Mouse (Mus musculus) urinary bladder, postnatal 10 days (tissue): ENCODE results near the gene Tnfrsf13c.

ENCODE experiments used
- DNase-seq: peaks from one replicate; pipeline ENCODE4 v3.0.0; 2022; ENCODE audit warnings: low spot score

Tnfrsf13c gene

DNA sequence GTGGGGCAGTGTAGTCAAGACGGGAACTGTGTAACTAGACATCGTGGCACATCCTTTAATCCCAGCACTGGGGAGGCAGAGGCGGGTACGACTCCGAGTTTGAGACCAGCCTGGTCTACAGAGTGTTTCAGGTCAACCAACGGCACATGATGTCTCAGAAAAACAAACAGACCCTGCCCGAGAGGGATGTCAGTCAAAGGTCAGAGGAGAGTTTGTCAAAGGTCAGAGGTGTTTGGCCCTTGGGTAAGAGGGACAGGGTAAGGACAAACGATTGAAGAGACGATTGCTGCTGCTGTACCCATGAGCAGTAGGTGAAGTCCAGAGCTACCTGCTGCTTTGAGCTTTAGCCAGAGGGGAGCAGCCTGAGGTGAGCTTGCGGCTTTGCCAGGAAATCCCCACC is 40.6 kb downstream of the Tnfrsf13c start:
- DNase-seq: no peak

DNA sequence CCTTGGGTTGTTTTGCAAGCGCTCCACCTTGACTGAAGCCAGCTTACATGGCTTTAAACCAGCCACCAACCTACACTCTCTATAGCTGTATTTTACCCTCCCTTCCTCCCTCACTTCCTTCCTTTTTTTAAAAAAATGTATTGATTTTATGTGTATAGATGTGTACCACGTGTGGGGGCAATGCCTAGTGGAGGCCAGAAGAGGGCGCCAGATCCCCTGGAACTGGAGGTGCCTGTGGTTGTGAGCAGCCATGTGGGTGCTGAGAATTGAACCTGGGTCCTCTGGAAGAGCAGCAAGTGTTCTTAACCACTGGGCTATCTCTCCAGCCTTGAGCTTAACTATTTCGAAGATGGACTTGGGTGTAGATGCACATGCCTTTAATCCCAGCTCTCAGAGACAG is 41.9 kb downstream of the Tnfrsf13c start:
- DNase-seq: no peak

DNA sequence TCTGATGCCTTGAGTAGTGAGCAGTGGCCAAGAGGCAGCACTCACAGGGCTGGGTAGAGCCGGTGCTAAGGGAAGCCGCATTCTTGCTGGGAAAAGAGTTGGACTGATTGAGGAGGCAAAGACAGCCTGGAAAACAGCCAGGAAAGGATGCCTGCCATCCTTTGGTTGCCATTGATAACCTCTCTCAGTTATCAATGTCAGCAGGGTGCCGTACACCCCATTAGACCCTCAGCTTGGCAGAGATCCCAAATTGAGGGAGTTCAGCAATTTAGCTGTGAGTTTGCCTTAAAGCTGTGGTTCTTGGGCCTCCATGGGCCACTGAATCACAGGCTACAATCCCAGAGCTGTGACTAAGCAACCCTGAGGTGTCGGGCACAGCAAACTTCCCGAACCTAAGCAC is 43.0 kb downstream of the Tnfrsf13c start:
- DNase-seq: no peak

GRCm38 (mm10) chr15:82177743-82178290 is 46.4 kb downstream of the Tnfrsf13c start:
- DNase-seq: no peak

DNA sequence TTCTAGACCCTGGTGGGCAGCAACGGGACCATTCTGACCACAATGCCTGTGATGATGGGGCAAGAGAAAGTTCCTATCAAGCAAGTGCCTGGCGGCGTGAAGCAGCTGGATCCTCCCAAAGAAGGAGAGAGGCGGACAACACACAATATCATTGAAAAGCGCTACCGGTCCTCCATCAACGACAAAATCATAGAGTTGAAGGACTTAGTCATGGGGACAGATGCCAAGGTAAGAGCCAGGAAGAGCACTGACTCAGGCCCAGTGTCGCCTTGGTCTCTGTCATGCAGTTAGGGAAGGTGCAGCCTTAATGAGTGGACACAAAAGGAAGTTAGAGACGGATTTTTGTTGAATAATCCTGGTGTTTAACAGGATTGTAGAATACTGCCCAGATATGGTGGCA is 49.1 kb downstream of the Tnfrsf13c start:
- no peak for DNase-seq

DNA sequence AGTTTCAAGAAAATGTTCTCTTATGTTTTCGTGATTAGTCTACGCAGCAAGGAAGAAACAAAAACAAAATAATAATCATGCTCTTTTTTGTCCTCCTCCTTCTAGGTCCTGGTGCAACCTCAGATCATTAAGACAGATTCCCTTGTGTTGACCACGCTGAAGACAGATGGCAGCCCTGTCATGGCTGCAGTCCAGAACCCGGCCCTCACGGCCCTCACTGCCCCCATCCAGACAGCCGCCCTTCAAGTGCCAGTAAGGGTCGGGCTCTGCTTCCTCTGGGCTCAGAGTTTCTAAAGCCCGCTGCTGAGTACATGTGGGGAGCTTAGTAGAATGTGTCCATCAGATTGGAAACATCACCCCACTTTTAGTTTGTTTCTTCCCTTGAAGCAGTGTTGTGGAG is 51.5 kb downstream of the Tnfrsf13c start:
- DNase-seq: no peak
